Mouse (Mus musculus) adrenal gland, postnatal 4 days (tissue): ENCODE measurements around the gene Dnaic1. TPM values are rescaled to one million over a fixed set of nuclear protein-coding genes. Genes with fewer than 3 reads are reported as not detected.

ENCODE experiments used
- DNase-seq, 2 experiments: peaks; one replicate each; pipeline ENCODE4 v3.0.0; 2021 to 2022; ENCODE audit warnings: low spot score in 2 of 2, mixed read lengths in 2 of 2
- total RNA-seq, 2 experiments: library from RNA; stranded (reverse); gene quantifications; 2 replicates each; pipeline ENCODE4 v1.2.3; 2021

The Dnaic1 gene
- total RNA-seq, 2 experiments from 2014 or later, result 0.11 to 1.9 TPM

DNA sequence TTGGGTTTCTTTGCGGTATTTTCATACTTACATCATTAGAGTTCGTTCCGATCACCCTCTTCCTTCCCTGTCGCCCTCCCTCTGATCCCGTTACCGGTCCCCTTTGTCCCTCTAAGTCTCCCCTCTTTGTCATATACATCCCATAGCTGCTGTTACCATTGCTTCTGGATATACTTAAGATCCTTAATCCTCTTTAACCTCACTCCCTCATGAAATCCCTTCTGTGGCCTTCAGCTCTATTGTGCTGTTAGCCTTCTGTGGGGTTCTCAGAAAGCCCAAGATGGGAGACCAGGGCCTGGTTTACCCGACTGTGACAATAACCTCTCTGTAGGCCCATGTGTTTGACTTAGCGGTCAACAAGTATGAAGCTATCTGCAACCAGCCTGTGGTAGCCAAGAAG is 65.1 kb downstream of the Dnaic1 start:
- no peak for DNase-seq

DNA sequence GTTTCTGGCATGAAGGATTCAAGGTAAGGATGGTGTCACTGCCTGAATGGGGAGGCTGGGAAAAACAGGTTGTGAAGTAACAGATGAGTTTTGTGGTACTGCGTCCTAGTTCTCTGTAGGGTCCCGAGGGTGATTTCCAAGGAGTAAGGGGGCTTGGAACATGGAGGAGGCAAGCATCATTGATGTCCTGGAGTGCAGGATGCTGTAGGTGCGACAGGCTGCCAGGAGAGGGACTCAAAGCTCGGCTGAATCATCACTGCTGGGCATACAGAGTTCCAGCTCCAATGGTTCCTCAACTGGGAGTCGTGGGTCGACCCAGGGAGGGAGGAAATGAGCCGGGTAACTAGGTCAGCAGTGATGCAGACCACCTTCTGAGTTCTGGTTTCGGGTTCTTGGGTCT is 65.6 kb downstream of the Dnaic1 start:
- no peak for DNase-seq

DNA sequence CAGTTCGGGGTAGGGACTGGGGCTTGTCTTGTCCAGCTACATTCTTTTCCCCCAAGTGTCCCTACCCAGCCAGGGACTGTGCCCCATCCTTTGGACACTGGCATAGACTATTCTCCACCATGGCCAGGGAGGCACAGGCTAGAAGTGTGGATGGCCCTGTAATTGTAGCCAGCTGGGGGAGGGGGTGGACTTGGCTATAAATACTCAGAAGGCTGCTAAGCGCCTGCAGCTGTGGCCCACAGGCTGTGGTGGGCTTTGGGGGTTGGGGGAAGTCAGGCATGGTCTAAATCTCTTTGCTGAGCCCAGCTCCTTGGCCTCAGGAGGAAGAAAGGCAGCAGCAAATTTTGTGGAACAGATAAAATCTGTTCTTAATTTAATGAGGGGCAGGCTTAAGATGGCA is 66.3 kb downstream of the Dnaic1 start:
- no peak for DNase-seq

DNA sequence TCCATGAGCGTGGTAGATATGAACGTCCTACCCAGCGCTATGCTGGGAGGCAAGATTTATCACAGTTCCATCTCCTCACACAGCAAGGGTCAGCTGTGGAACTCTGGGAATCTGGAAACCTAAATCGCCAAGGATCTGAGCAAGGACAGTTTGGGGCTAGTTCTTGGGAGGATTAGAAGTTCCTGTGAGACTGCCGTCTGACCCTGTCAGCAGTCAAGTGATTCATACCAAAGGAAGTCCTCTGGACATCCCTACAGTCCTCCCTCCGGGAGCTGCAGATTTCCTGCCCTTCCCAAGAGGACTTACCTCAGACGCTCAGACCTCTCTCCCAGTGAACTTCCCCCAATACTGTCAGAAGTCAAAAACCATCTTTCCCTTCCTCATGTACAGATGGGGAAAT is 66.8 kb downstream of the Dnaic1 start:
- DNase-seq, result no peak

DNA sequence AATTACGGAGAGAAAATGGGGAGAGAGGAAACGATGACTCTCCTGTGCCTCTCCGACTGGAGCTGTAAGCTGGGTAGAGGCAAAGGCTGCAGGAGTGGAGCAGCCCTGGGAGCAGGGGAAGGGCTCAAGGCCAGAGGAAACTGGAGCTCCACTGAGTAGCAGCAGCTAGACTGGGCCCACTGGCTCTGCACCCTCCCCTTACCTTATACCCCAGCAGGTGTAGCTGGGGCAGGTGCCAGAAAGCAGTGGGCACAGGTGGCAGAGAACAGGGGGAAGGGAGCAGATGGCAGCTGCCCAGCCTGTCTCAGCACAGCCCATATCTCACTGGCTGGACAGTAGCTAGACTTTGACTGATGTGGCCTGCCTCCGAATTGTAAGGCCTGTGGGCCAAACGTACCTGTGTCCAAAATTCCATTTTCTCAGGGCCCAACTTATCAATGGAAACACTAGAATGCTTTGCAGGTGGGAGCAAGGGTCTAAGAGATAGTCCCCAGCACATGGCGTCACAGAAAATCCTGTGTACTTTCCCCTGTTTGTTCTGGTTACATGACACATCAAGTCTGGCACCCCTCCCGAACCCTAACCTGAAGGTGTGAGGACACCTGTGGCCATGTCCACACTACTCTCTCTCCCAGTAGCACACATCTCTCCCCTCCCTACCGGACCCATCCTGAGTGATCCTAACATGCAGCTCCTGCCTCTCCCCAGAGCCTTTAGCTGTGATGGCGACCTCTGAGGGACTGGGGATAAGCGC is 67.5 kb downstream of the Dnaic1 start:
- no peak for DNase-seq

DNA sequence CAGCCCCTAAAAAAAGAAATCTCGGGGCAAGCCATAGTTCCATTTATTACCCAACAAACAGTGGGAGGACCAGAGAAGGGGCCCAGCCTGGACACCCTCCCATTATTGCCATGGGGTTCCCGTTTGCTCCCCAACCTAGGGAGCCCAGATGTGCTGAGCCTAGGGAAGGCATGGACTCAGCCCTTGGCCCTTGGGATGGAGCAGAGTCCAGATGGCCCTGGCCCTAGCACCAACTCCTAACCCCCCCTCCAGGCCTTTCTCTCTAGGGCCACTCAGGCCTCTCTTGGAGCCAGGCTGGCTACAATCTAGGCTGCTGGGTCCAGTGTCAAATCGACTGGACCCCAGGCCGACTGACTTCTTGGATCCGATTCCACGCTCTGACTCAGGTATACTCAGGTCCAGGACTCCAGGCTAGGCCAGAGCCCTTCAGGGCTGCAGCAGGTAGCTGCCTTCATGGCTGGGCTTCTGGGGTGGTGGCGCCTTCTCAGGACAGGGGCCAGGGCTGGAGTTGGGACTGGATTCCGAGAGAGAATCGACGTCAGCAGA is 68.7 kb downstream of the Dnaic1 start:
- DNase-seq, result no peak

DNA sequence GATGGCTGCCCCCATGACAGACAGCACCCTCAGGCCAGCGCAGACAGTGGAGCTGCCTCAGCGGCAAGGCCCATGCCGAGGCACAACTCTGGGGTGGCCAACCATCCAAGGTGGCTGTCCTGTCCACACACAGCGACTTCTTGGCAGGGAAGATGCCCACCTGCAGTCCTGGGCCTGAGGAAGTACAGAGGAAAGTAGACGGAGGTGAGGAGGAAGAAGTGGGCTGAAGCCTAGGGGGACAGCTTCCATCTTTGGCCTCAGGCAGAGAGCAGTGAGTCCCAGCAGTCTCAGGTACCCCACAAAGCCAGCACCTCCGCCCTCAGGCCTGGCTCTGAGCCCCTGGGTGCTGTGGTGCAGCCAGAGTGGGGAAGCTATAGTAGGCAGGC is 69.2 kb downstream of the Dnaic1 start:
- DNase-seq, result no peak

DNA sequence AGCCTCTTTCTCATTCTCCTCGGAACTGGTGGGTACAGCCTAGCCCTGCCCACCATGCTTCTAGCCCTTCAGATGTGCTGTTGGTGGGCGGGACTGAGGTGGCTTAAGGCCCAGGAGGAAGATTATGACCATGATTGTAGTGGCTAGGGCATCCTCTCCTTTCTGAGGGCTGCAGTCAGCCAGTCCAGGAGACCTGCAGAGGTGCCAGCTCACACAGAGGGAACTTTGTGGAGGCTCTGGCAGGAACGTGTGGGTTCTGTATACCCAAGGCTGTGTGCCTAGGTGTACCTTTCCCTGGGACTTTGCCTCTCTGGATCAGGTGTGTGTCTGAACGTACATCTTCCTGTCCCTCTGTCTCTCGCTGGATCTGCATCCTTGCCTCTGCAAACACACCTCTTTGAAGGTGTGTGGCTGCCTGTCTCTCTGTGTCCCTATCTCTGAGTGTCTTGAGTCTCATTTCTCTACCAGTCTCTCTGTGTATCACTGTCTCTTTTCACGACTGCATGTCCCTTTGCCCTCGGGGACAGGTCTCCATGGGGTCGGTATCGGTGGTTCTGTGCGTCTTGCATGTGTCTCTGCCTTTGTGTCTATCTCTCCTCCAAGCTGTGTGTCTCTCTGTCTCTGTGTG is 69.8 kb downstream of the Dnaic1 start:
- DNase-seq, result no peak

DNA sequence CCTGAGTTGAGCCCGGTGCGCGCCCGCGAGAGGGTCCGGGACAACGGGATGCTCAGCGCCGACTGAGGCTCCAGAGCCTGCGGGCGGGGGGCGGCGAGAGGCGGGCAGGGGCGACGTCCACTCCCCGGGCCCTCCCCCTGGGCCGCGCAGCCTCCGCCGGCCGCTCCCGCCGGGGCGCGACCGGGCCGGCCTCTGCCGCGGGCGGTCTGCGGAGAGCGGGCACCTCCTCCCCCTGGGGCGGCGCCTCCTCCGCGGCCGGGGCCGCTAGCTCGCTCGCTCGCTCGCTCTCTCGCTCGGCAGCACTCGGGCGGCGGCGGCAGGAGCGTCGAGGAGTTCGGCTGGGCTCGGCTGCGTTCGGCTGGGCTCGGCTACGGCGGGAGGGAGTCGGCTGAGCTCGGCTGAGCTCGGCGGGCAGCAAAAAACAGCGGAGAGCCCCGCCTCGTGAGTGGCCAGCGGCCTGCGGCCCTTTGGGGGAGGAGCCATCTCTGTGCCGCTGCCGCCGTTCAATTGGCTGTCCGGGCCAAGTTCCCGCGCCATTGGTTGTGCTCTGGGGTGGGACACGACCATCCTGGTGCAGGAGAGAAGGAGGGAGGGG is 70.4 kb downstream of the Dnaic1 start, which contains the start of gene Enho:
Gene Enho, minus strand, starts transcription at position 412 of the 595 bp plus-strand sequence.
- peak; percentile 87 to 96 for DNase-seq

DNA sequence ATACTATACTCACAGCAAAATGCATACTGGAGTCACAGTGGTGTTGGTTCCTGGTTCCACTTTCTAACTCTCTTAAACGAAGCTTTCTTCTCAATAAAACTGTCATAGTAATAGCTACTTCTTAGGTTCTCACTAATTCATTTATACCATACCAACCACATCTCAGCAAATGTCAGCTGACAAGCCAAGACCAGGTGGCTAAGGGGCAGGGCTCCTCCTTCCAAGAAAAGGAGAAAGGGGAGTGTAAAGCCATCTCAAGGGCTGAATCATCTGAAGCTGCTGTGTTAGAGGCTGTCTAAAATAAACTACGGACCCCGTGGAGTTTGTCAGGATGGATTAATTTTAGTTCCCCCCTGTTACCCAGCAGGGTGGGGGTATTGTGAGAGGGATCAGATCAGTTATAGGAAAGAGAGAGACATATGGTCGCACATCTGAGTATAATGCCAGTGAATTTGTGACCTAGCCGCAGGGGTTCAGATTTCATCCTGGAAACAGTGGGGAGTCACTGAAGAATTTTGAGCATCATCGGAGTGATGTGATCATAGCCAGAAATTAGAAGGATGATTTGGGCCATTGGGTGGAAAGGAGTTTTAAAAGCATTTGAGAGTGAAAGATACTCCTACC is 71.7 kb downstream of the Dnaic1 start:
- DNase-seq, result no peak

DNA sequence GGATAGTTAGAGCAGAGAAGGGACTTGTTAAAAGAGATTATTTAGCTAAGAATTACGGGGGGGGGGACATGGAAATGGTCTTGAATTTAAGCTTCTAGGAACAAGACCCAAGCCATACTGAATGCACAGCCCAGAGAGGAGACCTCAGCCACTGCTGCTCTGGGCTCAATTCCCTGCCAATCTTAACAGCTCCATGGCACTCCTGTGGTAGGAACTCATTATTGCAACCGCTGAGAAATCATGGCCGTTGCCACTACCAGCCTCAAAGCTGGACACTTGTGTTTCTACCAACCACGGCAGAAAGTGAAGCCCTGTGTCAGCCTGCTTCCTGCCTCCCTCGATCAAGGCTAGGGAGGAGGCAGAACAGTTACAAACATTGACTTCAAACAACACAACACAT is 75.9 kb downstream of the Dnaic1 start:
- DNase-seq, result no peak

DNA sequence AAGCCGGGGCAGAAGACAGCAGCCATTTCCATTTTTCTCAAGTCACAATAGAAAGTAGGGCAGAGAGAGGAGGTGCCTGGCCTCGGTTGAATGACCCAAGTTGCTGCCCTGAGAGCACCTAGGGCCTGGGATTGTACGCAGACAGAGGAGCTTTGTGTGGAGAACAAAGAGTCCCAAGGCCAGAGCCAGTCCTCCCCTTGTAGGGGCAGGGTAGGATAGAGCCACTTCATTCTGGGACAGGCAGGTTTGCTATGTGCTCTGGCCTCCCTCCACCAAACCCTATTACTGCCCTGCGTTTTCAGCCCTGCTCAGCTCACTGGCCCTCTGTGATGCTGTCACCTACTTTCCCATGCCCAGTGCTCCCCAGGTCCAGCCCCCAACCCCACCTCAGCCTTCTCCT is 78.6 kb downstream of the Dnaic1 start:
- DNase-seq, result no peak

DNA sequence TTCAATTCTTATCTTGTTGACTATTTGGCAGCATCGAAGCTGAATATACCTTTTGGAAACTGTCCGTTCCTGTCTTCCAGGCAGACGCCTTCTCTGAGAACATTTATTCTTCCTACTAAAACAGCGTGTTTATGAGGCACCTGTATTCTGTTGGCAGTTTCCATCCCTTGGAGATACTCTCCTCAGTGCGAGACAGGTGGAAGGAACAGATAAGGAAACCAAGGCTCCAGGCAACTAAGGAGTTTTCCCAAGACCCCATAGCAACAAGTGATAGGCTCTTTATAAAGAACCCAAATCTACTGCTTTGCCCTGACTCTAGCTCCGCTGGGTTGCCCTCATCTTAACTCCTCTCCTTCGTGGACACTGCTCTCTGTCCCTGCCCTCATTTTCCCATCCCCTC is 79.1 kb downstream of the Dnaic1 start:
- no peak for DNase-seq

DNA sequence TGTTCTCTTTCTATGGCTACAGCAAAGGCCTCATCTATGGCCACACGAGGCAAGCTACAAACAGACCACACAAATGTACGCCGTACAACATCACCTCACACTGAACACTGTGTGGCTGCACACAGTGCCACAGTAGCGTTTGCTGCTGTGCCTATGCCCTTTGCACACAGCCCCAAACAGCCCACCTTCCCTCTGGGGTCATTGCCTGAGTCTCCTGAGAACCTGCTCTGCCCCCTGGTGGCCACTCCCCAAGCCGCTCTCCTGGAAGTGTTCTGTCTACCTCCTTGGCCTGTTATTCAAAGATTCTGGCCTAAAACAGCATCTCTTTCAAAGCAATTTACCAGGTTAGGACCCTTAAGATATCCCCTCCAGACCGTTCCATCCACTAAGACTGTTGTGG is 83.7 kb downstream of the Dnaic1 start:
- DNase-seq, result peak in 1 of 2 experiments; percentile 44

DNA sequence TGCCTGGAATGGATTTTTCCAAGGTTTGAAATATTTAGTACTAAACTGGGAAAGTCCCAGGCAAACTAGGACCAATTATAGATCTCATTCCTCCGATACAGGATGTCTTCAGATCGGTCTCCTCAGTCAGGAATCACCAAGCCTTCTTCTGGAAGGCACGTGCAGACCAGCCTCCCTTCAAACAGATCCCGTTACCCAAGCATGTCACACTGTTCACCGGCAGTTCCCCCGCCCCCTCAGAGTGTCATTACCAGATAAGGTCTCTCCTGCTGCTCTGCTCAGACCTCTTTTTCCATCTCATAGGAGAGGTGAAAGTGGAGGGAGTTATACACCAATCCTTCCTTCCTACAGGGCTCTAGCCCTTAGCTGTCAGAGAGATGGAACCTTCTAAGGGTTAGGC is 84.2 kb downstream of the Dnaic1 start:
- no peak for DNase-seq

DNA sequence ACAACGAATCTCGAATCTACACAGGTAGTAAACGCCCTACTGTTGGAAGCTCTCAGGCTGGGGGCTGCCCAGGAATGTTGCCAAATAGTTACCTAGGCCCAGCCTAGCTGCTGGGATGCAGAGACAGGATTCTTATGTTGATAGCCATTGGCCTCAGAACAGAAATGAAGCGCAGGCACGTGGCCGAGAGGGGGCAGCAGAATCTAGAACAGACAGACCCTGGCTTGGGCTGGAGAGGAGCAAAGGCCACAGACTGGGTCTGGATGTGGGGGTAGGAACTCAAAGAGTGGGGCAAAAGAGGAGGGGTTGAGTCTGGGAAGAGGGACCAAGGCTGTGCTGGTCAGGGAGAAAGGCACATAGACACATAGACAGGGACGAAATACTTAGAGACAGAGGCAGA is 84.6 kb downstream of the Dnaic1 start:
- DNase-seq, result peak in 1 of 2 experiments; percentile 49

DNA sequence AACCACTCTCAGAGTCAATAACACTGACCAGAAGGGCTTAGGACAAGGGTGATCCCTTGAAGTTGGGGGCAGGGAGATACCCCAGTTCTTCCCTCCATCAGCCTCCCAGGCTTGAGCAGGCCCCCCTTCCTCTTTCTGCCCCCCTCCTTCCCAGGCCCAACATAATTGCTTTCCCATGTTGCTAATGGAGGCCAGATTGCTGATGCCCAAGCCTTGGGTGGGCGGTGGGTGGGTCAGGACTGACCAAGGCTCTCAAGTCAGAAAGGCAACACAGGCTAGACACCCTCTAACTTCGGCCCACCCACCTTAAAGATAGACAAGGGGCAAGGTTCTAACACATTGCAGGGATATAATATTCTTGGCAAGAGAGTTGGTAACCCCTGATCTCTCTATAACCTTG is 86.0 kb downstream of the Dnaic1 start:
- DNase-seq, result no peak

DNA sequence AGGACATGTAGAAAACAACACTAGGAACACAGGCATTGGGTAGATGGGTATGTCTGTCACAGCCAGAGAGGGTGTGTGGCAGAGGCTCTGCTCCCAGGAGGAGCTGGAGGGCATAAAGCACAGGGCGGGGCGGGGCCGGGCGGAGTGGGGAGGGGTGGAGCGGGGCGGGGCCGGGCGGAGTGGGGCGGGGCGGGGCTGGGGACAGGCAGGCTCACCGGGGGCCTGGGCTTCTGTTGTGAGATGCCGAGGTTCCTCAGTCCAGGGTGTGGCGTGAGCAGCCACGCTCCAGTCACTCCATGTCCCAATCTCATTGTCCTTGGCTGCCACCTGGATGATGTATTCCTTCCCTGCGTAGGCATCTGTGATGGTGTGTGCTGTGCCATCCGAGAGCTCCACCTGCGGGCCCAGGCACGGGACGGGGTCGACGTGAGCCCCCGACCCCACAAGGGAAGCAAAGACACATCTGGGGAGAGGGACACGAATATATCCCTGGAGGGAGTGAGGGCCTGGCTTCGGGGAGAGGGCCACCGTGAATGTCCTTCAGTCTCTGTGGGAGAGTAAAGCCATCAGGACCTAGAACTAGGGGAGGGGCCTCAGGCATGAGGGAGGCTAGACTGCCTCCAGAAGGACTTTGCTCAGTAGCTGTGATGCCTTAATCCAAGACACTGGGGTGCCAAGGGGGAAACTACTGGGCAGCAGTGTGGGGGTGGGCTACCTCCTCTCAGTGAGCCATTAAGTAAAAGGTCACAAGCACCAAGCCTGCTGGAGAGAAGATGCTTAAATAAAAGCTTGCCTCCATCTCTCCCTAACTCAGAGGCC is 89.2 kb downstream of the Dnaic1 start:
- DNase-seq, result no peak

DNA sequence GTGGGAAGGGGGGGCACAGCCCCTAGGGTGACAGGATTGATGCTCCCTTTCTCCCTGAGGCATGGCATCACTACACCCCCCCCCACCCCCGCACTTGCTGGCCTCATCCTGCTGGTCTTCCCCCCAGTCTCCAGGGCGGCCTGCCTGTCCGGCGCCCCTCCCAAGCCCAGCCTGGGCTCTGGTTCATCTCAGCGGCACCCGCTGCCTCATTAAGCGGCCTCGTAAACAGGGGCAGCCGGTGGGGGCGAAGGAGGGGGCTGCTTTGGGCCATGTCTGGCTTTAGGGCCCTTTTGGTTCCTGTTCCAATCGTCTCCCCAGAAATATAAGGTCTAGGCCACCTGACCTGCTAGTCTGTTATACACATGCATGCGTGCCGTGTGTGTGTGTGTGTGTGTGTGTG is 90.0 kb downstream of the Dnaic1 start:
- no peak for DNase-seq

DNA sequence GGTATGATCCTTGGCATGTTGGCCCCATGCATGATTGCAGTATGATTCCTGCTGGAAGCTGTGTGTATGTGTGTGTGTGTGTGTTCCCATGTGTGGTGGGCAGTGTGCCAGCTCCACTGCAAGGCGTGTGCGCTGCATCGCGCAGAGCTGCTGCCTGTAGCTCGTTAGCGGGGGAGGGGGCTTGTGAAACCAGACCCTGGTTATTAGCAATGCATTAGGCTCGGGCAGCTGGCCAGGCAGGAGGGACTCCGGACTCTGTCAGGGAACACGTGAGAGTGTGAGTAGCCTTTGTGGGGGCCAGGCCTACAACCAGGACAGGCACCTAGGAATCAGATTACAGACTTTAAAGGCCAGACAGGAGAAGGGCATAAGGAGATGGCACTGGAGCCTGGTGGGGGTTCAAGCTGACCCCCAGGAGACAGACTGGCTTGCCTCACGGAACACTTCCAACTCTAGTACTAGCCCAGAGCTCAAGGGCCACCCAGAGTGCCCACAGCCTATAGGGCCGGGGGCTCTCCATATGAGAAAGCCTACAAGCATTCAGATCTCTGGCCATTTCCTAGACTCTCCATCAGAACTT is 91.4 kb downstream of the Dnaic1 start:
- DNase-seq, result no peak

DNA sequence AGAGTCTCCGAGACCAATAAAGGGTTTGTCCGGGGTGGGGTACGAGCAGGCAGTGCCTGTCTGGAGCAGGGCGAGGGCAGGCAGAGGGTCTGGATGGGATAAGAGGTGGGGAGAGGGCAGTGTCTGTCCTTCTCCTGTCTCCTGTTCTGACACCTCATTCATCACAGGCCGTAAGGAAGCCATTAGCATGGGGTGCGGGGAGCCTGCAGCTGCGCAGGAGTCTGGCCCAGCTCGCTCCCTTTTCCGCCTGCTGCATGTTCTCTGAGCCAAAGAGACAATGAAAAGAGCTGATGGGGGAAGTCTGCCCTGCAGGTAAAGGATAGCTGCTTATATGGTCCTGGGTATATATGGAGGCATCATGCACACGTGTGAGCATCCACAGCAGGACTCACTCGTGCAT is 93.1 kb downstream of the Dnaic1 start:
- DNase-seq, result no peak
